Mouse (Mus musculus): Measurements from ENCODE around the gene Cd101. TPM values are rescaled to one million over a fixed set of nuclear protein-coding genes. Genes with fewer than 3 reads are reported as not detected.

Gene Cd101
- polyA plus RNA-seq, 1 experiment = 1.9 TPM

- no peaks in the 10 kb centered on the region for H3K27me3 ChIP-seq (ENCODE audit: control insufficient read depth, insufficient read depth, low read length)
- no peak overlapping the region for H3K27ac ChIP-seq (ENCODE audit: insufficient read depth, low read length)
- DNase-seq (ENCODE audit: low read depth in 1 of 2, low spot score in 2 of 2) = no peak
- WGBS = 88% methylated on average over 6 of the region's 6 CpGs
- no peak overlapping the region for H3K4me3 ChIP-seq (ENCODE audit: extremely low read depth, insufficient read depth, insufficient read length)
- no peaks in the 10 kb centered on the region for H3K36me3 ChIP-seq (ENCODE audit: control insufficient read depth, insufficient read depth, low read length)
- H3K4me1 ChIP-seq (ENCODE audit: control insufficient read depth, insufficient read depth, insufficient read length) = peaks cover 7% of the 10 kb centered on the region; the same call in 1 of the 2 replicates
- TF ChIP-seq CTCF (IDR thresholded peaks at IDR 0.05; ENCODE audit: extremely low read depth, insufficient read depth, insufficient read length, insufficient replicate concordance) (no peak), POLR2A (IDR thresholded peaks at IDR 0.05; ENCODE audit: low read depth, low read length) (no peak)
Measured at GRCm38 (mm10) chr3:101018494-101018893, 10.9 kb downstream of the Cd101 start.

- no peak overlapping the region for H3K4me3 ChIP-seq (ENCODE audit: extremely low read depth, insufficient read depth, insufficient read length)
- no peak for TF ChIP-seq CTCF (IDR thresholded peaks at IDR 0.05; ENCODE audit: extremely low read depth, insufficient read depth, insufficient read length, insufficient replicate concordance)
- TF ChIP-seq POLR2A (IDR thresholded peaks at IDR 0.05; ENCODE audit: low read depth, low read length) = no peak
Measured at GRCm38 (mm10) chr3:101016050-101016449, 13.3 kb downstream of the Cd101 start.

GRCm38 (mm10) chr3:101015254-101015653 is 14.1 kb downstream of the Cd101 start:
- DNase-seq (ENCODE audit: low read depth in 1 of 2, low spot score in 2 of 2) = no peak
- no peaks in the 10 kb centered on the region for H3K36me3 ChIP-seq (ENCODE audit: control insufficient read depth, insufficient read depth, low read length)
- 84% methylated on average over 4 of the region's 4 CpGs for WGBS
- no peaks in the 10 kb centered on the region for H3K27me3 ChIP-seq (ENCODE audit: control insufficient read depth, insufficient read depth, low read length)
- H3K27ac ChIP-seq (ENCODE audit: insufficient read depth, low read length) = no peak overlapping the region
- TF ChIP-seq POLR2A (IDR thresholded peaks at IDR 0.05; ENCODE audit: low read depth, low read length) = no peak
- no peak for TF ChIP-seq CTCF (IDR thresholded peaks at IDR 0.05; ENCODE audit: extremely low read depth, insufficient read depth, insufficient read length, insufficient replicate concordance)
- no peak overlapping the region for H3K4me3 ChIP-seq (ENCODE audit: extremely low read depth, insufficient read depth, insufficient read length)
- H3K4me1 ChIP-seq (ENCODE audit: control insufficient read depth, insufficient read depth, insufficient read length) = peaks cover 15% of the 10 kb centered on the region

More at GRCm38 (mm10) chr3:101016050-101016449, 13.3 kb downstream of the Cd101 start:
- DNase-seq (ENCODE audit: low read depth in 1 of 2, low spot score in 2 of 2) = no peak
- Histone ChIP-seq H3K27me3 (ENCODE audit: control insufficient read depth, insufficient read depth, low read length) (no peaks in the 10 kb centered on the region), H3K4me1 (ENCODE audit: control insufficient read depth, insufficient read depth, insufficient read length) (peaks cover 17% of the 10 kb centered on the region; the same call in 1 of the 2 replicates), H3K27ac (ENCODE audit: insufficient read depth, low read length) (no peak overlapping the region), H3K36me3 (ENCODE audit: control insufficient read depth, insufficient read depth, low read length) (no peaks in the 10 kb centered on the region)
- 90% methylated on average over 7 of the region's 7 CpGs for WGBS

GRCm38 (mm10) chr3:101013536-101013935 is 15.8 kb downstream of the Cd101 start:
- Histone ChIP-seq H3K4me1 (ENCODE audit: control insufficient read depth, insufficient read depth, insufficient read length) (peaks cover 16% of the 10 kb centered on the region), H3K4me3 (ENCODE audit: extremely low read depth, insufficient read depth, insufficient read length) (no peak overlapping the region), H3K27ac (ENCODE audit: insufficient read depth, low read length) (no peak overlapping the region), H3K36me3 (ENCODE audit: control insufficient read depth, insufficient read depth, low read length) (no peaks in the 10 kb centered on the region), H3K27me3 (ENCODE audit: control insufficient read depth, insufficient read depth, low read length) (no peaks in the 10 kb centered on the region)
- DNase-seq (ENCODE audit: low read depth in 1 of 2, low spot score in 2 of 2) = no peak
- WGBS = 33% methylated on average over 3 of the region's 3 CpGs
- no peak for TF ChIP-seq POLR2A (IDR thresholded peaks at IDR 0.05; ENCODE audit: low read depth, low read length)
- TF ChIP-seq CTCF (IDR thresholded peaks at IDR 0.05; ENCODE audit: extremely low read depth, insufficient read depth, insufficient read length, insufficient replicate concordance) = no peak

GRCm38 (mm10) chr3:101013005-101013404 is 16.4 kb downstream of the Cd101 start:
- Histone ChIP-seq H3K4me1 (ENCODE audit: control insufficient read depth, insufficient read depth, insufficient read length) (peaks cover 16% of the 10 kb centered on the region), H3K27ac (ENCODE audit: insufficient read depth, low read length) (peak overlapping the region; percentile 72), H3K36me3 (ENCODE audit: control insufficient read depth, insufficient read depth, low read length) (no peaks in the 10 kb centered on the region), H3K27me3 (ENCODE audit: control insufficient read depth, insufficient read depth, low read length) (no peaks in the 10 kb centered on the region), H3K4me3 (ENCODE audit: extremely low read depth, insufficient read depth, insufficient read length) (no peak overlapping the region)
- DNase-seq (ENCODE audit: low read depth in 1 of 2, low spot score in 2 of 2) = no peak
- WGBS = 86% methylated on average over 10 of the region's 10 CpGs
- TF ChIP-seq CTCF (IDR thresholded peaks at IDR 0.05; ENCODE audit: extremely low read depth, insufficient read depth, insufficient read length, insufficient replicate concordance) (no peak), POLR2A (IDR thresholded peaks at IDR 0.05; ENCODE audit: low read depth, low read length) (no peak)

GRCm38 (mm10) chr3:101012597-101012996 is 16.8 kb downstream of the Cd101 start:
- Histone ChIP-seq H3K4me3 (ENCODE audit: extremely low read depth, insufficient read depth, insufficient read length) (peak overlapping the region; percentile 4; the same call in 1 of the 2 replicates), H3K36me3 (ENCODE audit: control insufficient read depth, insufficient read depth, low read length) (no peaks in the 10 kb centered on the region), H3K27ac (ENCODE audit: insufficient read depth, low read length) (peak overlapping the region; percentile 72), H3K4me1 (ENCODE audit: control insufficient read depth, insufficient read depth, insufficient read length) (peaks cover 16% of the 10 kb centered on the region), H3K27me3 (ENCODE audit: control insufficient read depth, insufficient read depth, low read length) (no peaks in the 10 kb centered on the region)
- no peak for DNase-seq (ENCODE audit: low read depth in 1 of 2, low spot score in 2 of 2)
- TF ChIP-seq POLR2A (IDR thresholded peaks at IDR 0.05; ENCODE audit: low read depth, low read length) = no peak
- TF ChIP-seq CTCF (IDR thresholded peaks at IDR 0.05; ENCODE audit: extremely low read depth, insufficient read depth, insufficient read length, insufficient replicate concordance) = no peak
- 62% methylated on average over 8 of the region's 8 CpGs for WGBS

- TF ChIP-seq CTCF (IDR thresholded peaks at IDR 0.05; ENCODE audit: extremely low read depth, insufficient read depth, insufficient read length, insufficient replicate concordance) (no peak), POLR2A (IDR thresholded peaks at IDR 0.05; ENCODE audit: low read depth, low read length) (no peak)
Measured at GRCm38 (mm10) chr3:101012131-101012571, 17.2 kb downstream of the Cd101 start.

More at GRCm38 (mm10) chr3:101012131-101012571, 17.2 kb downstream of the Cd101 start:
- no peaks in the 10 kb centered on the region for H3K27me3 ChIP-seq (ENCODE audit: control insufficient read depth, insufficient read depth, low read length)
- DNase-seq (ENCODE audit: low read depth in 1 of 2, low spot score in 2 of 2) = no peak
- peak overlapping the region; percentile 4; the same call in 1 of the 2 replicates for H3K4me3 ChIP-seq (ENCODE audit: extremely low read depth, insufficient read depth, insufficient read length)
- no peaks in the 10 kb centered on the region for H3K36me3 ChIP-seq (ENCODE audit: control insufficient read depth, insufficient read depth, low read length)
- H3K27ac ChIP-seq (ENCODE audit: insufficient read depth, low read length) = peak overlapping the region; percentile 72
- peaks cover 16% of the 10 kb centered on the region for H3K4me1 ChIP-seq (ENCODE audit: control insufficient read depth, insufficient read depth, insufficient read length)
- 37% methylated on average over 10 of the region's 10 CpGs for WGBS

Data from spleen, adult 2 months (tissue).